Mouse (Mus musculus) heart, postnatal 36 days (tissue): Measurements from ENCODE around the gene Srpk3. TPM values are rescaled to one million over a fixed set of nuclear protein-coding genes. Genes with fewer than 3 reads are reported as not detected.
"Not testable (repeated sequence)": the region's sequence is repeated elsewhere in the genome, so short reads cannot be mapped to it uniquely, and the experiment has no call there.

ENCODE experiments used
- DNase-seq, 2 experiments: peaks; one replicate each; pipeline ENCODE4 v3.0.0; 2021 to 2022
- intact Hi-C: fragments of 180-260 bp; cut with DNase I; formaldehyde crosslinking; loops from one replicate; pipeline ENCODE4 v1.15.1; 2025
- total RNA-seq, 2 experiments: library from RNA; stranded (reverse); gene quantifications; 2 replicates each; pipeline ENCODE4 v1.2.3; 2021

Srpk3 gene
- 10 to 100 TPM; 31.0 to 33.7 TPM for total RNA-seq

GRCm38 (mm10) chrX:73774168-73774760 is at the start of gene Srpk3:
Gene Srpk3 (plus strand): TSS chrX:73774405.
- intact Hi-C loops: no loop called here
- DNase-seq: peak; percentile 17 to 45

GRCm38 (mm10) chrX:73730908-73731307 is 43.3 kb upstream of the Srpk3 start:
- intact Hi-C loops: no loop called here

GRCm38 (mm10) chrX:73738155-73738554 is 36.0 kb upstream of the Srpk3 start:
- intact Hi-C loops: no loop called here
- DNase-seq: no peak

More at GRCm38 (mm10) chrX:73730908-73731307, 43.3 kb upstream of the Srpk3 start:
- DNase-seq: no peak

- intact Hi-C loops: no loop called here
- no peak for DNase-seq
Observed at GRCm38 (mm10) chrX:73739151-73739550, 35.1 kb upstream of the Srpk3 start.

GRCm38 (mm10) chrX:73739841-73740240 is 34.4 kb upstream of the Srpk3 start:
- intact Hi-C loops: not testable (repeated sequence)

GRCm38 (mm10) chrX:73744774-73745481 is 29.3 kb upstream of the Srpk3 start:
- DNase-seq: no peak
- intact Hi-C loops: no loop called here

More at GRCm38 (mm10) chrX:73739841-73740240, 34.4 kb upstream of the Srpk3 start:
- DNase-seq: not testable (repeated sequence)

GRCm38 (mm10) chrX:73748977-73749376 is 25.2 kb upstream of the Srpk3 start:
- intact Hi-C loops: no loop called here

GRCm38 (mm10) chrX:73756334-73757140 is 17.7 kb upstream of the Srpk3 start, which contains the start of gene Plxnb3:
Gene Plxnb3 (plus strand): TSS chrX:73757090.
- intact Hi-C loops: no loop called here
- DNase-seq: no peak

More at GRCm38 (mm10) chrX:73748977-73749376, 25.2 kb upstream of the Srpk3 start:
- DNase-seq: no peak

- intact Hi-C loops: no loop called here
Observed at GRCm38 (mm10) chrX:73758611-73759290, 15.5 kb upstream of the Srpk3 start.

GRCm38 (mm10) chrX:73765311-73765710 is 8.9 kb upstream of the Srpk3 start:
- peak; percentile 49 to 54 for DNase-seq
- intact Hi-C loops: no loop called here

More at GRCm38 (mm10) chrX:73758611-73759290, 15.5 kb upstream of the Srpk3 start:
- no peak for DNase-seq

- no peak for DNase-seq
- intact Hi-C loops: no loop called here
Observed at GRCm38 (mm10) chrX:73767267-73767666, 6.9 kb upstream of the Srpk3 start.

GRCm38 (mm10) chrX:73774802-73775483 is 738 bp downstream of the Srpk3 start:
- peak in 1 of 2 experiments; percentile 17 for DNase-seq
- intact Hi-C loops: no loop called here

- no peak for DNase-seq
- intact Hi-C loops: loop anchor here (10.0 kb wide), 1 partner anchor 303 kb away; no protein-coding TSS in a partner anchor
Observed at GRCm38 (mm10) chrX:73782227-73782626, 8.0 kb downstream of the Srpk3 start.

- DNase-seq: no peak
Observed at GRCm38 (mm10) chrX:73785666-73786065, 11.5 kb downstream of the Srpk3 start.

GRCm38 (mm10) chrX:73786364-73787224 is 12.4 kb downstream of the Srpk3 start, which contains the start of the genes Idh3g and Ssr4:
Gene Idh3g (minus strand): TSS chrX:73786897.
Gene Ssr4 (plus strand): TSS chrX:73787028.
- peak; percentile 89 to 93 for DNase-seq
- intact Hi-C loops: loop anchor here (5.0 to 10.0 kb wide), 3 partner anchors 131 to 559 kb away; partner anchors contain the start of gene F8a

More at GRCm38 (mm10) chrX:73785666-73786065, 11.5 kb downstream of the Srpk3 start:
- intact Hi-C loops: loop anchor here (5.0 to 10.0 kb wide), 3 partner anchors 132 to 558 kb away; partner anchors contain the start of gene F8a

GRCm38 (mm10) chrX:73787225-73787558 is 13.0 kb downstream of the Srpk3 start:
- intact Hi-C loops: loop anchor here (5.0 to 10.0 kb wide), 3 partner anchors 130 to 560 kb away; partner anchors contain the start of gene F8a
- no peak for DNase-seq

- intact Hi-C loops: loop anchor here (2.0 to 10.0 kb wide), 4 partner anchors 70 to 561 kb away; partner anchors contain the start of gene F8a
- DNase-seq: no peak
Observed at GRCm38 (mm10) chrX:73788501-73788900, 14.3 kb downstream of the Srpk3 start.

GRCm38 (mm10) chrX:73793039-73793438 is 18.8 kb downstream of the Srpk3 start:
- intact Hi-C loops: no loop called here
- DNase-seq: no peak
